Mouse (Mus musculus) cortical plate, adult 2 months (tissue): Measurements from ENCODE around the gene Cep95.

Experiments used
- CTCF ChIP-seq: fragments of 200-500 bp; IDR thresholded peaks from 2 replicates; pipeline ENCODE4 v1.5.1; 2011; ENCODE audit warnings: mild to moderate bottlenecking, control low read depth, low read length; ENCODE audit not compliant: insufficient read depth; ENCODE audit errors: extremely low read depth
- POLR2A ChIP-seq: fragments of 200-500 bp; IDR thresholded peaks from 2 replicates; pipeline ENCODE4 v1.6.1; 2011; ENCODE audit warnings: mild to moderate bottlenecking, low read length, control low read depth; ENCODE audit not compliant: insufficient read depth; ENCODE audit errors: extremely low read depth

DNA sequence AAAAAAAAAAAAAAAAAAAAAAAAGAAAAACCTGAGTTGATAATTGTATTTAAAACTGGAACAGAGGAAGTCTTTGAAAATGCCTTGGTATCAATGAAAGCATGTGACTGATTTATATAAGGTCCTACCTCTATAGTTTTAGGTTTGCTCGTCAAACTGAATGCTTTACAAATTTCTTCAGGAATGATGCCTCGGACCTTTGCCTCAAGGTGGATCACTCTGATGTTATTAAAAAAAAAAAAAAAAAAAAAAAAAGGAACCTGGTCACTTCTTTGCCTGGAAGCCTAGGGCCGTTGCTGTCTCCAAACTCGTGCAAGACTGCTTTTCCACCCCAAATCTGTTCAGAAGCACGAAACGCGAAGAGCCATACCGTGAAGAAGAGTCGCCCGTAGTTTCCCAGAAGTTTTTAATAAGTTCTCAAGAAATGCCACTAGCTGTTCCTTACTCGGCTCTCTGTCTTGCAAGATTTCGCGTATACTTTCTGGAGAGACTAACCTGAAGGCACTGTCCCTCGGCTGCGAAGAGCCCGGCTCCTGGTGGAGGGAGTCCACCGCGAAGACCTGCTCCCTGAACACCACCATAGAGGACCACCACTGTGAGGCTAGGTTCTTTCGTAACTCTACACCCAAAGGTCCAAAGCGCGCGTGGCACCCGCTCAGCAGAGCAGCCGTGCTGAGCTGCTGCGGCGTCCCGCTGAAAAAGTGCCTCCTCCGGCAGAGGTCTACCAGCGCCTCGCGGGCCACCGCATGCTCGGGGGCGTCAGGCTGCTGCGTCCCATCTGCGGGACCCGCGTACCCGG, 10.3 kb upstream of the Cep95 start:
- TF ChIP-seq POLR2A (no peak), CTCF (no peak)
